Mouse (Mus musculus): ENCODE measurements around the gene Cxcl1.

DNA sequence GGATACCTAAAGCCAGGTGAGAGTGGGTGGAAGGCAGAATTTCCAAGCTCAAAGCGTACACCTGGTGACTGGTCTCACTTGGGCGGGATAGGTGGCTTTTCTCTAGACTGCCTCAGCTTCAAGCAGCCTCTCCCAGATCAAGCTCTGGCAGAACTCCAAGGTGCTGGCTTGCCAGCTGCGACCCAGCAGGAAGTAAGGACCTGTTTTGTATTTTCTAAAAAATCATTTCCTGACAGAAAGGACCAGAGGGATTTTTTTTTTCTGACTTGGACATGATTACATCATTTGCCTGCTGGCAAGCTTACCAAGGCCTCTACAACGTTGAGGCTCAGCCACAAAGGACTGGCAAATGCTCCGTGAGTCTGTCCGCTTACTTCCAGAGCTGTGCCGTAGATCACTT, 9.1 kb downstream of the Cxcl1 start:
- no peak for TF ChIP-seq CTCF (conservative IDR thresholded peaks at IDR 0.05; ENCODE audit: insufficient read depth, insufficient read length, low read depth, low read length)
- no peak for TF ChIP-seq POLR2A (IDR thresholded peaks at IDR 0.05; ENCODE audit: low read depth, low read length)
